Mouse (Mus musculus) cerebellum, postnatal 14 days (tissue): ENCODE data around the gene Iqcf6.

Experiments used
- DNase-seq, 2 experiments: peaks; one replicate each; pipeline ENCODE4 v3.0.0; 2021; ENCODE audit warnings: mixed read lengths in 2 of 2

Gene Iqcf6

GRCm38 (mm10) chr9:106657592-106657991 lies 31.2 kb downstream of the Iqcf6 start:
- peak in 1 of 2 experiments; percentile 22 for DNase-seq

GRCm38 (mm10) chr9:106659441-106659840 lies 33.1 kb downstream of the Iqcf6 start:
- DNase-seq = no peak

DNA sequence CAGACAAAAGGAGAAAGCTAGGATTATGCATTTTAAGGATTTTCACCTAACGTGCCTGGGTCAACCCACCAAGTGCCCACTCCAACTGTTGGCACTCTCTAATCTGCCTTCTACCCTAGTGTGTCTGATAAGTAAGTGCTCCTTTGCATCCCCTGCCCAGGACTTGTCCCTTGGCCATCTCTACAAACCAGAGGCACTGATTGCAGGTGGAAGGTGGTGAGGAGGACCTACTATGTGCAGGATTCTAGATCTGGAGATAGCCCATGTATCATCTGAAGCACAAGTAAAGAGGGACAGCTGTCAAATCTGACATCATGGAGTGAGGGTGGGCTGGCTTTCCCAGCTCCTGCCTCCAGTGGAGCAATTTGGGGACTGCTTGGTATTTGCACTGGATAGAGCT lies 33.6 kb downstream of the Iqcf6 start:
- DNase-seq = no peak

- no peak for DNase-seq
Measured at GRCm38 (mm10) chr9:106663200-106663599, 36.8 kb downstream of the Iqcf6 start.

- peak; percentile 54 for DNase-seq
Measured at GRCm38 (mm10) chr9:106664433-106664832, 38.1 kb downstream of the Iqcf6 start.

DNA sequence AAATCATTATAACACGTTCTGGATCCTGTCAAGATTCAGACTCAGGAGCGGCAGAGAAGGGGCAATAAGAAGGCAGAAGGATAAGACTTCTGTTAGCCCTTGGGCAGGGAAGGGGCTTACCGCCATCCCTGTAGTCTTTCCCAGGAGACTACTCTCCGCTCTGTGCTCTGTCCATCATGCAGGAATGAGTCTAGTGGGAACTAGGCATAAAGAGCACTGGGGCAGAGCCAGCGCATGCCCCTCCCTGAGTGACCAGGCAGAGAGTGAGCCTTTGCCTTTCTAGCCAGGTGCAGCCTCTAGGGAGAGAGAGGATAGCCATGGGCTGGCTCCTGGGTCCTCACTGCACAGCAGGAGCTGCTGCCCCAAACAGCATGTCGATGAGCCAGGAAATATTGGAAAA lies 38.5 kb downstream of the Iqcf6 start:
- no peak for DNase-seq

DNA sequence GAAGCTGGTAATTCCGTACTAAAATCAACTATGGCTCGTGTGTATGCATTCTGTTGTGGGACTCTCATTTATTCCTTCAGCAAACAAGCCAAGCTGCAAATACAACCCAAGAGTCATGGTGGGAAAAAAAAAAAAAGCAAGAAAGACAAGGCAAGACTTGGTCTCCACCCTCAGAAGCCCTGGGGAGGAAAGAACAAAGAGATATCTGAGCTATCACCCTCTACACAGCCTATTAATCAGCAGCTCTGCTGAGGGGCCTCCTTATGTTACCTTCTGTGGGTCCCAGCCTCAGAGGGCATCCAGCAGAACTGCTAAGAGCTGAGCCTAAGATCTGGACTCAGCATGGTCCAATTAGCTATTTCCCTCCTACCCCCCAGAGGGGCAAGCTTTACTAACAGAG lies 47.5 kb downstream of the Iqcf6 start:
- DNase-seq = no peak

DNA sequence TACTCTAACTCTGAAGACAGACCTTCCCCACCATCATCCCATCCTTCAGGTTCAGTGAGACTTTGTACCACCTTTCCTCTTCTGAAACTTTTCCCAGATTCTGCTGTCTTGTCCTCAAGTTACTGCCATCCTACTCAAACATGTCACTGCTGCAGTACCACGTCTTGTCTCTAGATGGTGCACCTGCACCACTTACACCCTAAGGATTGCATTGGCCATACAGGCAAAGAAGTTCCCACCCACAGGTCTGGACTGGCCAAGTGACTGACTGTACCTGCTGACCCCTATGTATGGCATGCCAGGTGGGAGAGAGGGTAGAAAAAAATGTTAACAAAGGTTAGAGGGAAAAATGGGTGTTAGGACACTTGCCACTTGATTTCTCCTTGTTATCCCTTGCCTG lies 49.1 kb downstream of the Iqcf6 start:
- peak; percentile 91 to 92 for DNase-seq

DNA sequence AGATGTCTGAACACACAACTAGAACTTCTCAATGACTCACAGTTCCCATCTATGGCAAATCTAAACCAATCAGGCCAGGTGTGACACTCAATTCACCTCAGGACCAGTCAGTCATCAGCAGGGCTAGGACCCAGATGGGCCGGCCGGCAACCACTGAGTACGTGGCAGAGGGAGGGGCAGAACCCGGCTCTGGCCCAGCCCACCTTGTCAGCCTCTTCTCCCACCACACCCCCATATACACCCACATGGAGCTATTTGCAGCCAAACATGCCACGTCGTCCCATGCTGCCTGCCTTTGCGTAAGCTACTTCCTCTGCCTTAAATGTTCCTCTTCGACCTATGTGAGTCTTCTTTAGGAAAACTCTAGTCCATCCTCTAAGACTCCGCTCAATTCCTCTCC lies 49.6 kb downstream of the Iqcf6 start:
- DNase-seq = no peak

DNA sequence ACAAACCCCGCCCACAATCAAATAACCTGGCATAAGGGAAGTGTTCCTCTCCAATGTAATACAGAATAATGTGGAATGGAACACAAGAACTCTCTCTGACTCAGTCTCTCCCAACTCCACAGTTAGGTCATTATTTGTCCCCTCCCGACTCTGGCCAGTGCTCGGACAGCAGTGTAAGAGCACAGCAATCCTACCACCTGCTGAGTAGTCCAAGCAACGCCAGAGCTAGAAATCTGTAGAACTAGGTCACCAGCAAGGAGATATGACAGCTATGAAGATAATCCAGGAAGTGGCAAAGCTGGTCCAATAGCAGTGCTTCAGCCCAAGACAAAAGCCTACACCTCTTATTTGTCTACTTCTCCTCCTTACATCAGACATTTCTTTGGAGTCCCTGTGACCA lies 50.2 kb downstream of the Iqcf6 start:
- DNase-seq = no peak
